Mouse (Mus musculus) layer of hippocampus, postnatal 10 days (tissue): ENCODE measurements around the gene Vstm2l. TPM values are rescaled to one million over a fixed set of nuclear protein-coding genes. Genes with fewer than 3 reads are reported as not detected.

Source experiments
- DNase-seq, 2 experiments: peaks; one replicate each; pipeline ENCODE4 v3.0.0; 2021; ENCODE audit warnings: low spot score in 2 of 2
- long read RNA-seq: library from polyadenylated mRNA; stranded (forward); transcript quantifications from one replicate; pipeline ENCODE4 v2.0.0, GENCODE M21; 2023
- total RNA-seq, 2 experiments: library from RNA; stranded (reverse); gene quantifications; 2 replicates each; pipeline ENCODE4 v1.2.3; 2021

Vstm2l gene
- total RNA-seq, result 100 to 1,000 TPM; 186 to 200 TPM
- long read RNA-seq, transcript Vstm2l-201 (4 exons, 1,363 nt), result major isoform, 207 of 226 reads
- long read RNA-seq, partial matches to known transcripts, result 13 of 226 reads
- long read RNA-seq, other reads (novel, unspliced or antisense), result 6 of 226 reads

DNA sequence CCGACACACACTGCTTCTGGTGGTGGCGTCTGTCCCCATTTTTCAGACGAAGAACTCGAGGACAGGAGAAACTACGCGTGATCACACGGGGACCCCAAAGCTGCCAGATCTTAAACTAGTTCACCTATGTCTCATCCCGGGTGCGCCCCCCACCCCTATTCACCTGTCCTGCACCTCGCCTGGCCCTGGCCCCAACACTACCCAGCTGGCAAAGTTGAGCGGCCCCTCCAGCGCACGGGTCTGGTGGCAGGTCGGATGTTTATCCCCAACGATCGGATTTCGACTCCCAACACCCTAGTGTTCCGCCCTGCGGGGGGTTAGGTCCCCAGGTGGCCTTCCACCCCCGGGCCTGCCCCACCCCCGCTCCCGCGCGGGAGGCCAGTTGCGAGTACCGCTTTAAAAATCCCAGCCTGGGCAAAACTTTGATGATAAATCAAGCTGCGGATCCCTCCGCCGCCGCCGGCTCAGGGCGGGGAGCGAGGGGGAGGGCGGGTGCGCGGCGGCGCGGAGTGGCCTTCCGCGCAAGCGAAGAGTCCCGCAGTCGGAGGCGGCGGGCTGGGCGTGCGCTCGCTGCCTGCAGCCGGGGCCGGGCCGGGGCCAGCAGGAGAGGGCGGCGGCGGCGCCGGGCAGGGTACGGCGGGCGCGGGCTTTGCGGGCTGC lies at the start of gene Vstm2l:
Gene Vstm2l (plus strand): TSS at position 549 of the 660 bp plus-strand sequence.
- DNase-seq, result peak; percentile 69 to 79

DNA sequence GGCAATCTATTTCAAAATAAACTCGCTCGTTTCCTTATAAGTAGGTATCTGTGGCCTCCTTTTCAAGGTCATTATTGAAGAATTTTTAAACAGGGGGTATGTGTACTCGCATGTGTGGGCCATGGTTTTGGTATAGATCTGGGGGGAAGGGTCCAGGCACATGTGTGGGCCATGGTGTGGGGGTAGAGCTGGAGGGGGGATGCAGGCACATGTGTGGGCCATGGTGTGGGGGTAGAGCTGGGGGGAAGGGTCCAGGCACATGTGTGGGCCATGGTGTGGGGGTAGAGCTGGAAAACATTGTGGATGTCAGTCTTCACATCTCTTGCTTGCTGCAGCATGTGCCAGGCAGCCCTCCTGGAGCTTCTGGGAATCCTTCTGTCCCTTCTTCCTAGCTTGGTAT lies 47.3 kb upstream of the Vstm2l start:
- DNase-seq, result no peak

DNA sequence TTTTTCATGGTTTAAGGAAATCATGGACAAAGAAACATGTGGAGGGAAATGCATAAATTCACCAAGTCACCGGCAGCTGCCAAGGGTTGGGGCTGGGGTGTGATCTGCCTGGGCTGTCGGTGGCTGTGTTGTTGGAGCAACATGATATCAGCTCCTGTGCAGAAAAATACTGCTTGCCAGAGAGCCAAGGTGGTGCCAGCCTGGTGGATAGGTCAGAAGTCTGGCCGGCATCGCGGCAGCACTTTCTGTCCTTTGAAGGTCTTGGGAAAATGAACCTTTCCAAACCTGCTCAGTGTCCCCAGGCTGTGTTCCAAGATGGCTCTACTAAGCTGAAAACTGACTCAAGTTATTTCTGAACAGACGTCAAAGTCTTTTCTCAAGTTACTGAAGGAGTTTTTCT lies 44.2 kb upstream of the Vstm2l start:
- no peak for DNase-seq

GRCm38 (mm10) chr2:157873223-157873622 lies 41.2 kb upstream of the Vstm2l start:
- peak; percentile 61 to 65 for DNase-seq

DNA sequence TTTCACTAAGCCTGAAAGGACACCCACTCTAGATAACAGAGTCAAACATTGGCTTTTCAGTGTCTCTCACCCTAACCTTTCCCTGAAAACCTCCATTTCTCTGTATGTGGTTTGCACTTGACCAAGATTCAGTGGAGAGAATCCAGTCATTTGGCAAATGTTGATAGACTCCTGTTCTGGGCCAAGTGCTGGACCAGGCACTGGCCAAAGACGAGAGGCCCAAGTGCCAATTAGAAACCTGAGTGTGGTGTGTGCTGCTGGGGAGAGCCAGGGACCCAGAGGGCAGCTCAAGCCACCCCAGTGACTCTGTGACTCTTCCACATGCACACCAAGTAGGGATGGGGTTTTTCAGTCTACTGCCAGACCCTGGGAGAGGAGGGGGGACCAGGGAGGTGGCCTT lies 40.8 kb upstream of the Vstm2l start:
- peak in 1 of 2 experiments; percentile 39 for DNase-seq

DNA sequence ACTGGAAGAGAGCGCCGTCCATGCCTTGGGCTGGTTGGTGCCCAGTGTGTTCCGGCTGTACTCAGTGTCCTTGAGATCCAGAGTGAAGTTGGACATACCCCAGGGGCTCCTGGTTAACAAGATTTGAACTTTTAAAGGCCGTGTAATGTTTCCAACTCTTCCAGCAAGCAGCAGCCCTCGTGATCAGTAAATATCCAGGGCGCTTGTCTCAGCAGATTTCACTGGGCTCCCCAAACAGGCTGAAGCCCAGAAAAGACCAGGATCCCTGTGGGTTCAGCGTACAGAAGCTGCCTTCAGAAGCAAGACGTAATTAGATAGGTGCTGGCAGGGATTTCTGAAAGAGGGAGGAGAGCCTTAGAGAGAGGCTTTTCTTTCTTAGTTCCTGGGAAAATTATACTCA lies 39.3 kb upstream of the Vstm2l start:
- DNase-seq, result no peak

- DNase-seq, result no peak
These were observed 37.1 kb upstream of the Vstm2l start for GRCm38 (mm10) chr2:157877394-157877793.

DNA sequence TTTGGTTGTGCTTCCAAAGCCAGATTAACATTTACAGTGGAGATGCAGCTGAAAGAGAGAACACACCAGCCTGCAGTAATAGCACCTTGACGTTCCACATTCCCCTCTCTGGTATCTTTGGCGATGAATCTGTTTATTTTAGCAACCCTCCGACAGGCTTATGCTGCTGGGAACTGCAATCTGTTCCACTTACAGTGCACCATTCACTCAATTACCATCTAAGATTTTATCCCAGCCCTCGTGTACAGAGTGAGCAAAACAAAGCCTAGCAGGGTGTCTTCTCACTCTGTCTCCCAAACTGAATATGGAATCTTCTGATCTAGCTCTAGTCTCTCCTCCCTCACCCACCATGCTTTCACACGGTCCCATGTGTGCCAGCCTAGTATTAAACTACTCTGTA lies 36.5 kb upstream of the Vstm2l start:
- DNase-seq, result peak in 1 of 2 experiments; percentile 28

DNA sequence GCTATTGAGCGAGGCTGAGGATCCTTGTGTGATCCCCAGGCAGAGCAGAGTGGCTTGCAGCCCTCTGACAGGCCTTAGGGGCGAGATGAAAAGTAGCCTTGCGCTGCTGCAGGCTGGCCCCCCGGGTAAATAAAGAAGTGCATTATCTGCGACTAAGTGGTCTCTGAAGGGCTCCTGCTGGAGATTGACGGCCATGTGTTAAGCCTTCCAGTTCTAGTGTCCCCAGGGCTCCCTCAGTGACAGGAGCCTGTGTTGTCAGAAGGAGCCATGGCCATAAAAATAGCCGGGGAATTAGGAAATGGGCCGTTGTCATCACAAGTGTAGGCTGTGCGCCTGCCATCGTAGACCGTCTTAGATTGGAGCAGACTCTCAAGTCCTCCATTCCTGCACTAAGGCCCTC lies 32.5 kb upstream of the Vstm2l start:
- no peak for DNase-seq

DNA sequence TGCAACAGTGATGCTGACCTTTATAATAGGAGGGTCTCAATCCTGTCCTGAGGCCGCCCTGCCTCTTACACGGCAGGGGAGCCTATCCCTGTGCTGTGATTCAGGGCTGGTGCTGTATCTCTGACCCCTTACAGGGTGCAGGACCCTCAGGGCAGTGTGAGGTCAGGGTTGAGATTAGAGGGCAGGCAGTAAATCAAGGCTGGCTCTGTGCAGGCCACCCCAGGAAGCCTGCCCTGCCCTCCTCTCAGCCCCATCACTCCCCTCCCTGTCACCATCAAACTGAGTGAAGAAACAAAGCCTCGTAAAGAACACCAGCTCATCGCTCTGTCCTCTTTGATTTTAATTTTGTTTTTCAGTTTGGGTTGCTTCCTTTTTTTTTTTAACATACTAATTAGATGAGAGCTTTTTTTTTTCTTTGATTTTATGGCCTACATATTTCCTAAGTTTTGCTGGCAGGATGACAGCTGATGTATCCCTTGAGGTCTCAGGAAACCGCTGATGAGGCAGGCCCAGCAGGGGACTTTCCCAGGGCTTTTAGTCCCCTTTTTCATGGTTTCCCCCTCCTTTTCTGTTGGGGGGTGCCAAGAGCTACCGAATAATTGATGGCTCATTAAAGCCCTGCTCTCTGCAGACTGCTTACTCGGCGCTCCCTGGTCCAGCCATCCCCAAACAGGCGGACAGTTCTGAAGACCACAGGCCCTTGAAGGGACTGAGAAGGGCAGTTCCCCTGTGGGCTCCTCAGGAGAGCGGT lies 27.0 kb upstream of the Vstm2l start:
- no peak for DNase-seq

- no peak for DNase-seq
These were observed 23.3 kb upstream of the Vstm2l start for GRCm38 (mm10) chr2:157891166-157891565.

GRCm38 (mm10) chr2:157897131-157897530 lies 17.3 kb upstream of the Vstm2l start:
- DNase-seq, result no peak

DNA sequence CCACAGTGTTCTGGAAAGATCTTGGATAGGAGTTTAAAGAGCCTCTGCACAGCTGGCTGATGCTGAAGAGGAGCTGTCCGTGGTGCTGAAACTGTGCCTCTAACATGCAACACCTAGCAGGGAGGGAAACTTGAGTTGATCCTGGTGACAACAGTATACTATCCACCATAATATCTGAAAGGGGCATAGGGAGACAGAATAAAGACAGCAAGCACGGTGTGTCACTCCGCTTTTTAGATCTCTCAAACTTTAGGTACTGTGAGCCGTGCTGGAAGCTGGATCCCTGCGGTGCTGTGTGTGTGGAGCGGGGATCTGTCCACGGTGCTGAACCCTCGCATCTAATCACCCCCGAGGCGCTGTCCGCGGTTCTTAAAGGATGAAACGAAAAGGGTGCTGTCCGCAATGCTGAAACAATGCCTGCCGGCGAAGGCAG lies 1.2 kb upstream of the Vstm2l start:
- peak; percentile 72 to 76 for DNase-seq

DNA sequence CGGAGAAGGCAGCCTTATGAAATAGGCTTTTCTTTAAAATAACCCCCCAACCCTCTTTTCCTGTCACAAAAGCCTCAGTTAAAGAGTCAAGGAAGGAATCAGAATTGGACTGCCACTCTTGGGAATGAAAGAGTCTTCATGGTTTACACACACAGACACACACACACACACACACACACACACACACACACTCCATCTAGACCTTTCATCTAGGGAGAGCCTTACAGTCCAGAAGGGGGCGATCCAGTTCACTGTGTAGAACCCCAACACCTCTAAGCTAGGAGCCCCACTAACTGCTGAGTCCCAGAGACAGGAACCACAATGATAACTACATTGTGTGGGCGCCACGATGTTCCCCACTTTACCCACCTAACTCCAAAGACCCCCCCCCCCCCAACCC lies 748 bp upstream of the Vstm2l start:
- DNase-seq, result peak in 1 of 2 experiments; percentile 46

GRCm38 (mm10) chr2:157914889-157915517 lies 550 bp downstream of the Vstm2l start:
- peak; percentile 45 to 69 for DNase-seq

- DNase-seq, result no peak
These were observed 4.1 kb downstream of the Vstm2l start for GRCm38 (mm10) chr2:157918529-157918928.

DNA sequence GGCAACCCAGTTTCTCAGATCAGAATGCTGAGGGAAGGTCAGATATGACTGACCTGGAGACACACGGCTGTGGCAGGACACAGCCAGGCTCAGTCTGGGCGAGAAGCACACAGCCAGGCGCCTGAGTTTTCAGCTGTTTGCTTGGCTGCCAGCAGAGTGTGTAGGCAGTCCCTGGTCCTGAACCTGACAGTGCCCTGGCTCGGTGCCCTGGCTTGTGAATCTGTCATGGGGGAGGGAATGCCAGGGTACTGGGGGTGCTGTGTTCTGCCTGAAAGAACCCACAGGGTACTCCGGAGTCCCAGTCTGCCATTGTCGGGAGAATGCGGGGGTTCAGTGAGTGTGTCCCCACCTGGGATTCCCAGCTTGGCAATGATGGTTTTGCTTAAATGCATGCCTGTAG lies 7.1 kb downstream of the Vstm2l start:
- no peak for DNase-seq

GRCm38 (mm10) chr2:157923406-157923805 lies 9.0 kb downstream of the Vstm2l start:
- DNase-seq, result no peak

- no peak for DNase-seq
These were observed 10.1 kb downstream of the Vstm2l start for GRCm38 (mm10) chr2:157924504-157924903.

GRCm38 (mm10) chr2:157926502-157926901 lies 12.0 kb downstream of the Vstm2l start:
- no peak for DNase-seq

GRCm38 (mm10) chr2:157926927-157927326 lies 12.5 kb downstream of the Vstm2l start:
- DNase-seq, result no peak

DNA sequence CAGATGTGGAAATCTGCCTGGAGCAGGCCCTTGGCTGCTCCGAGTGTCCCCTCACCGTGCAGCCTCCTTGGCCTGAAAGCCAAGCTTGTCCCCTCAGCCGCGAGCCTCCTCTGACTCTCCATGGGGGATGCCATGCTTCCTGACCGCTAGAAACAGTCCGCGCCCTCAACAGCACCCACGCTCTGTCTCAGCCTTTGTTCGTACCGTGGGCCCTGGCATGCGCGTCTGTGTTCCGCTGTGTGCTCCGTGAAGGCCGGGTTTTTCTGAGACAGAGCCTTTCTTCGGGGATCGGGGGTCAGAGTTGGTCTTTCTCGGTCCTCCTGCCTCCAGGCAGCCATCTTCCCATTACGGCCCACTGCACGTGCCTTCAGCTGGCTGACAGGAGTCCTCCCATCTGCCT lies 12.9 kb downstream of the Vstm2l start:
- DNase-seq, result no peak
